Mouse (Mus musculus) CH12.LX (cell line): ENCODE results near the gene Rad9a.

Experiments used
- CHD1 ChIP-seq: IDR thresholded peaks from 2 replicates; pipeline ENCODE4 v1.6.1; 2012; ENCODE audit warnings: low read depth, low read length, improper control_type of control experiment, inconsistent platforms
- CTCF ChIP-seq, 2 experiments: IDR thresholded peaks in 1 of 2; conservative IDR thresholded peaks in 1 of 2; 2 replicates each; pipeline ENCODE4 v1.5.1; 2011 to 2012; ENCODE audit warnings: low read depth in 2 of 2, low read length in 2 of 2, improper control_type of control experiment in 1 of 2, inconsistent platforms in 1 of 2, mild to moderate bottlenecking in 1 of 2, moderate library complexity in 1 of 2
- EP300 ChIP-seq: IDR thresholded peaks from 2 replicates; pipeline ENCODE4 v1.6.1; 2011; ENCODE audit warnings: low read length, improper control_type of control experiment
- POLR2A ChIP-seq: IDR thresholded peaks from 2 replicates; pipeline ENCODE4 v1.6.1; 2011; ENCODE audit warnings: low read depth, mild to moderate bottlenecking, improper control_type of control experiment, low read length
- UBTF ChIP-seq: IDR thresholded peaks from 2 replicates; pipeline ENCODE4 v1.6.1; 2012; ENCODE audit warnings: low read depth, mild to moderate bottlenecking, inconsistent platforms, low read length, improper control_type of control experiment, moderate library complexity

DNA sequence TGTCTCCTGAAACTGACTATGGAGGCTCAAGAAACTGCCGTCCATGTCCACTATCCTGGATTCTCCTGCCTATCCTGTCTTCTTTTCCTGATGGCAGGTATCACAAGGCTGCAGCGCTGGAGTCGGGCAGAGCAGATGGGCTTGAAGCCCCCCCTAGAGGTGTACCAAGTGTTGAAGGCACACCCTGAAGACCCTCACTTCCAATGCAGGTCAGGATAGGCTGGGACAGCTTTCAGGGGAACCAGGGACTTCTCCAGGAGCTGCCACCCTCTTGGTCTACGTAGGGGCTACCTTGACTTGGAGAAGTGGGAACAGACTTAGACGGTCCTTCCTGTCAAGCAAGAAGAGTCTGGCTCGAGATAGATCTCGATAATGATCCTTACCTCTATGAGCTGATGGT is 31.2 kb upstream of the Rad9a start:
- no peak for TF ChIP-seq POLR2A
- TF ChIP-seq UBTF: no peak
- TF ChIP-seq EP300: no peak
- no peak for TF ChIP-seq CHD1
- no peak for TF ChIP-seq CTCF (conservative IDR thresholded peaks at IDR 0.05 in 1 of 2, IDR thresholded peaks at IDR 0.05 in 1 of 2; ENCODE audit: low read depth in 2 of 2, low read length in 2 of 2)
